Mouse (Mus musculus) hindbrain, postnatal 0 days (tissue): Measurements from ENCODE around the gene Sh3pxd2a. TPM values are rescaled to one million over a fixed set of nuclear protein-coding genes. Genes with fewer than 3 reads are reported as not detected.
"Not testable (repeated sequence)": the region's sequence is repeated elsewhere in the genome, so short reads cannot be mapped to it uniquely, and the experiment has no call there.

ENCODE experiments used
- ATAC-seq: fragments of 200-750 bp; cut with Nextera tagmentation; 2 replicates; pipeline ENCODE4 v1.8.0; 2017; ENCODE audit warnings: mild to moderate bottlenecking, moderate TSS enrichment, moderate library complexity
- DNase-seq: peaks from one replicate; pipeline ENCODE4 v3.0.0-alpha.2; 2015; ENCODE audit warnings: low spot score
- H3K27ac ChIP-seq: fragments of 300-500 bp; sonication (generic); 2 replicates; pipeline ENCODE4 v1.5.1; 2014; ENCODE audit warnings: mild to moderate bottlenecking
- H3K27me3 ChIP-seq: fragments of 300-500 bp; sonication (generic); 2 replicates; pipeline ENCODE4 v1.6.1; 2014; ENCODE audit warnings: low read length, mixed read lengths; ENCODE audit not compliant: insufficient read depth
- H3K36me3 ChIP-seq: fragments of 300-500 bp; sonication (generic); 2 replicates; pipeline ENCODE4 v1.6.1; 2014; ENCODE audit warnings: low read length, mixed read lengths; ENCODE audit not compliant: insufficient read depth
- H3K4me1 ChIP-seq: fragments of 300-500 bp; sonication (generic); 2 replicates; pipeline ENCODE4 v1.6.1; 2014; ENCODE audit warnings: antibody characterized with exemption, low read length, mixed read lengths; ENCODE audit not compliant: insufficient read depth
- H3K4me2 ChIP-seq: fragments of 300-500 bp; sonication (generic); 2 replicates; pipeline ENCODE4 v1.6.1; 2014; ENCODE audit warnings: low read depth, mild to moderate bottlenecking, low read length, moderate library complexity, mixed read lengths
- H3K4me3 ChIP-seq: fragments of 300-500 bp; sonication (generic); 2 replicates; pipeline ENCODE4 v1.5.1; 2014; ENCODE audit warnings: low read length
- H3K9ac ChIP-seq: fragments of 300-500 bp; sonication (generic); replicated peaks from 2 replicates; pipeline ENCODE4 v1.6.1; 2014; ENCODE audit warnings: mild to moderate bottlenecking, low read length, moderate library complexity, mixed read lengths
- H3K9me3 ChIP-seq: fragments of 300-500 bp; sonication (generic); 2 replicates; pipeline ENCODE4 v1.6.1; 2016; ENCODE audit warnings: low read length, mixed read lengths
- CTCF ChIP-seq: IDR thresholded peaks from 2 replicates; pipeline ENCODE4 v1.5.1; 2016; ENCODE audit warnings: antibody characterized with exemption, control low read depth, low read depth
- WGBS: fragments of 180-500 bp; shearing (Covaris S2); extraction: QIAGEN DNeasy Blood & Tissue Kit; methylation state at CpG from one replicate; pipeline ENCODE4 v1.1.7; 2014; 5-methylcytosine and 5-hydroxymethylcytosine counted together
- polyA plus RNA-seq: library from polyadenylated mRNA; unstranded; fragments of >200 nt; fragmentation: Nextera tagmentation; extraction: Ambion mirVana; gene quantifications from 2 replicates; pipeline ENCODE4 v1.2.1, GENCODE M21; 2015
- total RNA-seq: library from RNA; depleted of rRNA; stranded (reverse); fragments of >200 nt; gene quantifications from 2 replicates; pipeline ENCODE4 v1.2.3, GENCODE M21; 2014

Gene Sh3pxd2a
- total and polyA plus RNA-seq, 2 experiments from 2014 or later, result 1.8 to 25.5 TPM

GRCm38 (mm10) chr19:47397882-47398671 lies 66.1 kb downstream of the Sh3pxd2a start:
- DNase-seq, result peak; percentile 52
- Histone ChIP-seq H3K4me2 (no peak overlapping the region), H3K4me3 (no peak overlapping the region), H3K36me3 (no peaks in the 10 kb centered on the region), H3K27me3 (no peaks in the 10 kb centered on the region), H3K9ac (no peak overlapping the region), H3K9me3 (no peaks in the 10 kb centered on the region), H3K27ac (peak overlapping the region; percentile 38; the same call in 1 of the 2 replicates), H3K4me1 (peaks cover 9% of the 10 kb centered on the region; the same call in 1 of the 2 replicates)
- 37% methylated on average over 18 of the region's 18 CpGs for WGBS
- no peak for TF ChIP-seq CTCF
- peak; percentile 41; the same call in 1 of the 2 replicates for ATAC-seq

DNA sequence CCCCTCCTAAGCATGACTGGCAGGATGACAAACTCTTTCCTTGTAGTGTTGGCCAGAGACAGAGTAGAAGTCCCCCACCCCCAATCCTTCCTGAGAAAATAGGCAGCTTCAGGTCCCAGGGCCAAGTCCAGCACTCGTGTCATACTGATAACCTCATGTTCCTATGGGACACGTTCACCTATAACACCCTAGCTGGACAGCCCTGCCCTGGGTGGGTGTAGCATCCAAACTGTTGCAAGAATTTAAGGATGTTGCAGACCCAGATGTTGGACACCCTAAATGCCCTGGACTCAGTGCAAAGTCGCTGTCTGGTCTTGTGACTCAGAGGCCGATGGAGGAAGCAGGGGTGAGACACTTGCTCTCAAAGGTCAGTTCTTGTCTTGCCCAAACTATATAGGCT lies 68.9 kb downstream of the Sh3pxd2a start:
- no peaks in the 10 kb centered on the region for H3K9me3 ChIP-seq
- H3K4me2 ChIP-seq, result no peak overlapping the region
- WGBS, result 88% methylated on average over 4 of the region's 4 CpGs
- ATAC-seq, result no peak
- no peak overlapping the region for H3K4me3 ChIP-seq
- no peak for DNase-seq
- H3K4me1 ChIP-seq, result peaks cover 9% of the 10 kb centered on the region; the same call in 1 of the 2 replicates
- no peak overlapping the region for H3K9ac ChIP-seq
- TF ChIP-seq CTCF, result no peak
- H3K27ac ChIP-seq, result no peak overlapping the region
- no peaks in the 10 kb centered on the region for H3K27me3 ChIP-seq
- no peaks in the 10 kb centered on the region for H3K36me3 ChIP-seq

- H3K4me3 ChIP-seq, H3K9ac ChIP-seq, ATAC-seq, DNase-seq, H3K27ac ChIP-seq, H3K36me3 ChIP-seq, H3K27me3 ChIP-seq, H3K9me3 ChIP-seq, H3K4me2 ChIP-seq, H3K4me1 ChIP-seq: not testable (repeated sequence)
- 90% methylated on average over 1 of the region's 1 CpGs for WGBS
Measured at GRCm38 (mm10) chr19:47394781-47395180, 69.4 kb downstream of the Sh3pxd2a start.

GRCm38 (mm10) chr19:47390878-47391277 lies 73.3 kb downstream of the Sh3pxd2a start:
- WGBS, result 79% methylated on average over 13 of the region's 13 CpGs
- TF ChIP-seq CTCF, result no peak

GRCm38 (mm10) chr19:47387887-47388286 lies 76.3 kb downstream of the Sh3pxd2a start:
- no peak overlapping the region for H3K4me2 ChIP-seq
- no peak for TF ChIP-seq CTCF
- no peaks in the 10 kb centered on the region for H3K27me3 ChIP-seq
- H3K27ac ChIP-seq, result no peak overlapping the region
- H3K9ac ChIP-seq, result no peak overlapping the region
- DNase-seq, result no peak
- no peaks in the 10 kb centered on the region for H3K4me1 ChIP-seq
- no peak for ATAC-seq
- H3K36me3 ChIP-seq, result no peaks in the 10 kb centered on the region
- no peaks in the 10 kb centered on the region for H3K9me3 ChIP-seq
- WGBS, result 82% methylated on average over 3 of the region's 3 CpGs
- H3K4me3 ChIP-seq, result no peak overlapping the region

More at GRCm38 (mm10) chr19:47390878-47391277, 73.3 kb downstream of the Sh3pxd2a start:
- Histone ChIP-seq H3K36me3 (no peaks in the 10 kb centered on the region), H3K9me3 (no peaks in the 10 kb centered on the region), H3K4me3 (no peak overlapping the region), H3K4me2 (no peak overlapping the region), H3K4me1 (no peaks in the 10 kb centered on the region), H3K9ac (no peak overlapping the region), H3K27ac (no peak overlapping the region), H3K27me3 (no peaks in the 10 kb centered on the region)
- DNase-seq (no peak), ATAC-seq (no peak)

GRCm38 (mm10) chr19:47387395-47387794 lies 76.8 kb downstream of the Sh3pxd2a start:
- H3K9me3 ChIP-seq, result no peaks in the 10 kb centered on the region
- no peak for TF ChIP-seq CTCF
- no peak overlapping the region for H3K9ac ChIP-seq
- no peak overlapping the region for H3K27ac ChIP-seq
- H3K4me2 ChIP-seq, result no peak overlapping the region
- no peaks in the 10 kb centered on the region for H3K4me1 ChIP-seq
- DNase-seq (no peak), ATAC-seq (no peak)
- 72% methylated on average over 6 of the region's 6 CpGs for WGBS
- no peaks in the 10 kb centered on the region for H3K36me3 ChIP-seq
- no peak overlapping the region for H3K4me3 ChIP-seq
- no peaks in the 10 kb centered on the region for H3K27me3 ChIP-seq

GRCm38 (mm10) chr19:47385971-47386370 lies 78.2 kb downstream of the Sh3pxd2a start:
- ATAC-seq (no peak), DNase-seq (no peak)
- no peak overlapping the region for H3K27ac ChIP-seq
- no peak overlapping the region for H3K9ac ChIP-seq
- H3K27me3 ChIP-seq, result no peaks in the 10 kb centered on the region
- no peak overlapping the region for H3K4me3 ChIP-seq
- no peaks in the 10 kb centered on the region for H3K36me3 ChIP-seq
- H3K9me3 ChIP-seq, result no peaks in the 10 kb centered on the region
- no peak overlapping the region for H3K4me2 ChIP-seq
- WGBS, result 90% methylated on average over 10 of the region's 10 CpGs
- no peaks in the 10 kb centered on the region for H3K4me1 ChIP-seq
- TF ChIP-seq CTCF, result no peak
